In genomic region chr8:8609791-8610190, GRCm38 (mm10) we compare ENCODE assay signal across 27 mouse cellular contexts. TPM values are rescaled to one million over a fixed set of nuclear protein-coding genes. Genes with fewer than 3 reads are reported as not detected.
DNase-seq lines count a peak whose midpoint lies in the region; ATAC-seq and TF ChIP-seq lines count a peak whose summit lies in the region.
"Had no signal": no experiment of that assay in that cellular context is flagged by ENCODE, and none has a peak within 500 bp of the region (broad histone marks: within the 10 kb centered on the region; RNA-seq: fewer than 3 reads in every experiment).

No protein-coding gene starts in this region.

- H3K9ac ChIP-seq in hindbrain, postnatal 0 days (replicated peaks; ENCODE audit: low read length): no peak overlapping the region
- H3K9ac ChIP-seq in ES-E14 (ENCODE audit: insufficient read depth, low read depth, low read length, poor library complexity, severe bottlenecking): no peak overlapping the region; the same call in 1 of the 2 replicates
- H3K9ac ChIP-seq: embryonic facial prominence, embryonic 12.5 days; forebrain, embryonic 13.5 days; hindbrain, embryonic 13.5 days had no signal

- H3K4me2 ChIP-seq in hindbrain, postnatal 0 days (ENCODE audit: low read depth, low read length): no peak overlapping the region
- H3K4me2 ChIP-seq: embryonic facial prominence, embryonic 12.5 days; forebrain, embryonic 13.5 days; hindbrain, embryonic 13.5 days had no signal

- in situ Hi-C loops in ES-E14 (cut with MboI; ENCODE audit: low sequenced_read_pairs in 2 of 2, unreplicated experiment in 2 of 2): no loop called here

- 12% methylated on average over 7 of the region's 7 CpGs for WGBS in hindbrain, embryonic 10.5 days
- WGBS in hindbrain, postnatal 0 days: 21% methylated on average over 7 of the region's 7 CpGs

- H3K27me3 ChIP-seq in hindbrain, embryonic 10.5 days (ENCODE audit: insufficient read depth, poor library complexity, severe bottlenecking): peaks cover 42% of the 10 kb centered on the region
- H3K27me3 ChIP-seq in hindbrain, postnatal 0 days (ENCODE audit: insufficient read depth, low read length): no peaks in the 10 kb centered on the region
- H3K27me3 ChIP-seq in E14TG2a.4 (ENCODE audit: insufficient read depth, low read length): no peaks in the 10 kb centered on the region
- H3K27me3 ChIP-seq: CH12.LX; embryonic facial prominence, embryonic 12.5 days; forebrain, embryonic 13.5 days; Patski had no signal

- no peak for DNase-seq in frontal cortex, postnatal 14 days (ENCODE audit: low spot score in 2 of 2)
- DNase-seq in hindbrain, embryonic 10.5 days (ENCODE audit: low spot score): no peak
- no peak for DNase-seq in hindbrain, postnatal 0 days (ENCODE audit: low spot score)
- no peak for DNase-seq in ES-E14 (ENCODE audit: low read depth, low spot score)
- DNase-seq in ovary, postnatal 36 days (ENCODE audit: low spot score): no peak
- DNase-seq in urinary bladder, postnatal 36 days (ENCODE audit: low spot score in 2 of 2): no peak
- DNase-seq: adrenal gland, postnatal 10 days; adrenal gland, postnatal 36 days; B cell, adult 2 months; cerebellum, adult 18-20 months; cerebellum, adult 9-10 months; cerebellum, postnatal 14 days; gastrocnemius, postnatal 10 days; gastrocnemius, postnatal 36 days; kidney, adult 2 months had no signal

- peaks cover 19% of the 10 kb centered on the region for H3K4me1 ChIP-seq in hindbrain, embryonic 10.5 days (replicated peaks)
- H3K4me1 ChIP-seq in hindbrain, postnatal 0 days (ENCODE audit: insufficient read depth, low read length): no peaks in the 10 kb centered on the region
- H3K4me1 ChIP-seq in E14TG2a.4 (replicated peaks; ENCODE audit: low read depth, low read length) (peaks cover 72% of the 10 kb centered on the region), ES-E14 (ENCODE audit: control insufficient read depth in 2 of 2, insufficient read depth in 2 of 2, low read length in 2 of 2, poor library complexity in 1 of 2) (peaks cover 13 to 30% of the 10 kb centered on the region in 2 experiments; a peak in 3 of 4 replicates)

- H3K36me3 ChIP-seq in hindbrain, embryonic 10.5 days: no peaks in the 10 kb centered on the region
- H3K36me3 ChIP-seq in hindbrain, postnatal 0 days (ENCODE audit: insufficient read depth, low read length): no peaks in the 10 kb centered on the region
- H3K36me3 ChIP-seq in E14TG2a.4 (ENCODE audit: insufficient read depth, low read length): no peaks in the 10 kb centered on the region; the same call in 1 of the 2 replicates
- no peaks in the 10 kb centered on the region for H3K36me3 ChIP-seq in ES-E14 (ENCODE audit: control insufficient read depth, insufficient read depth, low read length, poor library complexity, severe bottlenecking)
- H3K36me3 ChIP-seq: embryonic facial prominence, embryonic 12.5 days; forebrain, embryonic 10.5 days; G1E; hindbrain, embryonic 13.5 days had no signal

- peak overlapping the region; percentile 23; the same call in 1 of the 2 replicates for H3K27ac ChIP-seq in hindbrain, embryonic 10.5 days
- no peak overlapping the region for H3K27ac ChIP-seq in hindbrain, postnatal 0 days
- H3K27ac ChIP-seq in ES-E14 (ENCODE audit: insufficient read depth, low read depth, low read length, poor library complexity, severe bottlenecking): peak overlapping the region; percentile 81; the same call in 1 of the 2 replicates
- H3K27ac ChIP-seq: embryonic facial prominence, embryonic 12.5 days; forebrain, embryonic 13.5 days; hindbrain, embryonic 13.5 days had no signal

- H3K9me3 ChIP-seq in hindbrain, embryonic 10.5 days: no peaks in the 10 kb centered on the region
- H3K9me3 ChIP-seq in hindbrain, postnatal 0 days (ENCODE audit: low read length): no peaks in the 10 kb centered on the region
- H3K9me3 ChIP-seq in E14TG2a.4 (ENCODE audit: low read length): peaks cover 23% of the 10 kb centered on the region
- no peaks in the 10 kb centered on the region for H3K9me3 ChIP-seq in ES-E14 (ENCODE audit: control insufficient read depth, insufficient read depth, low read depth, low read length)
- H3K9me3 ChIP-seq: embryonic facial prominence, embryonic 12.5 days; forebrain, embryonic 10.5 days; forebrain, embryonic 13.5 days; G1E; hindbrain, embryonic 13.5 days had no signal

- H3K4me3 ChIP-seq in hindbrain, embryonic 10.5 days: no peak overlapping the region
- no peak overlapping the region for H3K4me3 ChIP-seq in hindbrain, postnatal 0 days (ENCODE audit: low read length)
- H3K4me3 ChIP-seq in E14TG2a.4 (replicated peaks; ENCODE audit: low read length): peak overlapping the region; percentile 35; the same call in 1 of the 2 replicates
- H3K4me3 ChIP-seq in ES-E14 (ENCODE audit: insufficient read depth in 1 of 2, low read depth in 1 of 2, low read length in 2 of 2, poor library complexity in 1 of 2, severe bottlenecking in 1 of 2): no peak overlapping the region
- H3K4me3 ChIP-seq: embryonic facial prominence, embryonic 12.5 days; forebrain, embryonic 10.5 days; forebrain, embryonic 13.5 days; hindbrain, embryonic 13.5 days had no signal

- no peak for TF ChIP-seq CTCF in hindbrain, postnatal 0 days (IDR thresholded peaks at IDR 0.05; ENCODE audit: low read depth)
- no peak for TF ChIP-seq CTCF in E14TG2a.4 (conservative IDR thresholded peaks at IDR 0.05; ENCODE audit: low read length)

- peak; percentile 27; the same call in 1 of the 2 replicates for ATAC-seq in frontal cortex, adult (ENCODE audit: low TSS enrichment)
- no peak for ATAC-seq in hindbrain, postnatal 0 days
- ATAC-seq: forebrain, embryonic 13.5 days; forebrain, embryonic 16.5 days; inflammation-experienced regulatory T-cells, adult 6 months; intestine, postnatal 0 days; Patski had no signal

TF ChIP-seq in ES-E14, 5 proteins besides CTCF, POLR2A, EP300 and RAD21:
- TF ChIP-seq ZC3H11A (IDR thresholded peaks at IDR 0.05; ENCODE audit: borderline replicate concordance, low read depth, low read length): no peak

RNA-seq across cellular contexts. Expression of gene Efnb2, which starts 51.3 kb away (rescaled TPM):
- 33.8 and 34.7 TPM in 2 replicates for polyA plus RNA-seq in hindbrain, embryonic 10.5 days (2016; fragmentation: Nextera tagmentation; extraction: Ambion mirVana)
- 21.0 and 22.8 TPM in 2 replicates for total RNA-seq in hindbrain, postnatal 0 days (2014; rRNA removed)
- 9.6 and 10.7 TPM in 2 replicates for polyA plus RNA-seq in hindbrain, postnatal 0 days (2015; fragmentation: Nextera tagmentation; extraction: Ambion mirVana)
- total RNA-seq in ES-E14 (2012; rRNA removed): 30.6 and 33.4 TPM in 2 replicates
